Mouse (Mus musculus) adrenal gland, postnatal 14 days (tissue): ENCODE data around the gene Banf2. TPM values are rescaled to one million over a fixed set of nuclear protein-coding genes. Genes with fewer than 3 reads are reported as not detected.

ENCODE experiments used
- DNase-seq: peaks from one replicate; pipeline ENCODE4 v3.0.0; 2021; ENCODE audit warnings: mixed read lengths
- total RNA-seq: library from RNA; stranded (reverse); gene quantifications from 2 replicates; pipeline ENCODE4 v1.2.3, GENCODE M21; 2021

The Banf2 gene
- total RNA-seq, 1 experiment from 2014 or later = not detected

DNA sequence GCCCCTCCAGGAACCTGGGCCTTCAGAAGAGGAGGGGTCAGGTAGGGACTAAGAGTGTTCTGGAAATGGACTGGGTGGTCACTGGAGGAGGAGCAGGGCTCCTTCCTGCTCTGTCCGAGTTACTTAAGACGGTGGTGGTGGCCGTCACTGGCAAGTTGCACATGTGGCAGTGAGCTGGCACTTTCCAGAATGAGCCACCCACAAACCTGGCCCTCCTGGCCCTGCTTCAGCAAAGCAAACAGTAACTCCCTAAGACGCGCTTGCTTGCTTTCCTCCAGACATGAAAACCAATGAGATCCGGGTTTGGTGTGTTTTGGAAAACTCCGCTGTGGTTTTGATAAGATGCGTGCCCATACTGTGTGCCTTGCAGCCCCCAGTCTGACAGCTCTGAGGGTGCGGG is 7.5 kb upstream of the Banf2 start:
- no peak for DNase-seq

DNA sequence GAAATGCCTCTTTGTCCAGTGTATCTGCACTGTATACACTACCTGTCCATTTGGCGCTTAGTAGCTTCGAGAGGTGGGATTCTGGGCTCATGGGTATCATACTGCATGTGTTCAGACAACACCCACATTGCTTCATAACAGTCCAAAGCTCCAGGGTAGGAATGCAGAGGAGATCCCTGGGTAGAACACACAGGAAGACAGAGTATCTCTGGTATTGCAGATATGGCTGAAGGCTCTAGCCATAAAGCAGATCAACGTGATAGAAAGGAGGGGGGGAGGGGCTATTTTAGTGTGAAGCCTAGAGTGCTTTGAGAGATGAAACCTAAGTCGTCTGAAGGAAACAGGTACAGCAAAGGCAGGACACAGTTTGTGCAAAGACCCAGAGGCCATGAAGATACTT is 6.4 kb upstream of the Banf2 start:
- DNase-seq = no peak

DNA sequence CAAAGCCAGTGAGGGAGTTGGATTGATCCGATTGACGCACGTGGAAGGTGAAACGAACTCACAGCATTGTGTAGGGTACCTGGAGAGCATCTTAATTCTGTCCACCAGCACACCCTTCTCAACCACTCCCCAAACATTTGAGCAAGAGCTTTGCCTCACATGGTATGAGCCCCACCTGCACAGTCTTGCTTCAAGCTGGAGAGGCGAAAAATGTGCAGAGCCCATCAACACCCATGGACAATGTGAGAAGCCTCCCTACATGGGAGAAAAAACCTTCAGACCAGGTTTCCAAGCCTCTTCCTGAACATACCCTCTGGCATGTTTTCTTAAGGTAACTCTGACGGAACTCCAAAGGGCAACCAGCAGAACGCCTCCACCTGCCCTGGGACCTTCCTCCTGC is 2.1 kb upstream of the Banf2 start:
- DNase-seq = no peak

DNA sequence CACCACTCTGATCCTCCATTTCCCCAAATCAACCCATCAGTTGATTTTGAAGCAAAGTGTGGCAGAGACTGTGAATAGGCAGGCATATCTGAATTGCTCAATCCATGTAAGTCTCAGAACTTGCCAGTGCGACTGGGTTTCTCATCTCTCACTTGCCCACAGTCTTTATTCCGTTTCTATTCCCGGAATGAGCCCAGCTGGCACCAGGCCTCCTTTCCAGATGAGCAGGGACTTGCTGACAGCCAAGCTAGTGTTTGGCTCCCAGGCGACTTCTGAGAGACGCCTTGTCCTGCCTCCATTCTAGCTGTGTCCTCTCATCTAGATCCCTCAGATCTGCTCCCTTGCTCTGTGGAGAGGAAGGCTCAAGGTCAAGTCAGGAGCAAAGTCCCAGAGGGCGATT is 11.9 kb downstream of the Banf2 start:
- peak; percentile 36 for DNase-seq

DNA sequence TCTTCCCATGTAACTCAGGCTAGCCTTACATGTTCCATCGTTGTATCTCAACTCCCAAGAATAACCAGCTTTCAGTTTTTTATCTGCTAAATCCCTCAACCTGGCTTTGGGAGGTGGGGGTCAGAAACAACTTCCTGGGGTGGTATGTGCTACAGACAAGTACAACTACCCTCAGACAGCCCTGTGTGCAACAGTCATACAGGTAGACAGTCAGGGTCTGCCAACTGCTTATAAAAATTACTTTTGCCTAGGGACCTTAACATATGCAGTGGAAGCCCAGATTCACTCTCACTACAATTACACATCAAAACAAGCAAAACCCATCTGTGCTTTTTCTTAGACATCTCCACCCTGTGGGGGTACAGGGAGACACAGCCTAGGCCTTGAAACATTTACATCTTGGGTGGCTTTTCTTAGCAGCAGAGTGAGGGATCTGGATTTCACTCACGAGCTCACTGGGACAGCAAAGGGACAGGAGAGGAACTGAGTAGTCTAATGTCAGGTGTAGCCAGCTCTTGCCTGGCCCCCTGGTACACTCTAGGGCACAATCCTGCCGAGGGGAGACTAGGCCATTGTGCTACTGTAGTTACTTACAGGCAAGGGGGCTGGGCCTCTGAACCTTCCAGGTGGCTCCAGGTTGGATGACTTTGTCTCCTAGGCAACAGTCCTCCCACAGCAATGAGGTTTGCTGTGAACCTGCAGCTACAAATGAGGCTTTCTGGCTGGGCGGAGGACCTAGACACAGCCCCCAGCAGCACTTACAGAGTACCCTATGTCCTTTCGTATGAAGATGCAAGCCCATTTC is 13.1 kb downstream of the Banf2 start:
- DNase-seq = no peak

DNA sequence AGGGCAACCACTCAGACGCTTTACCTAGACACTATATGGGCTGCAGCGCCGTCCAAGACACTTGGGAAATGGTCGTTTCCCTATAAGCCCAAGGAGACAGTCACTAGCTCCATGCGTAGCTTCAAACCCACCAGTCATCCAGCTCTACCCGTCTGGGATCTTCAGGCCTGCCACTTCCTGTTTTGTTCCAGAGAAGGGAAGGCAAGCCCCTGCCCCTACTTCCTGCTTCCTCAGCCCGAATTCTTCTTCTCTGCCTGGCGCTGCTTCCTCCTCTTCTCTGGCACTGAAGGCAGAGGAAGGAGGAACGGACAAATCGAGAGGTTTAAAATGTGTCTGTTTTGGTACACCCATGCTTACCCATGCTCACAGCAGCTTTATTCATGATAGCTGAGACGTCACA is 14.1 kb downstream of the Banf2 start:
- DNase-seq = no peak

DNA sequence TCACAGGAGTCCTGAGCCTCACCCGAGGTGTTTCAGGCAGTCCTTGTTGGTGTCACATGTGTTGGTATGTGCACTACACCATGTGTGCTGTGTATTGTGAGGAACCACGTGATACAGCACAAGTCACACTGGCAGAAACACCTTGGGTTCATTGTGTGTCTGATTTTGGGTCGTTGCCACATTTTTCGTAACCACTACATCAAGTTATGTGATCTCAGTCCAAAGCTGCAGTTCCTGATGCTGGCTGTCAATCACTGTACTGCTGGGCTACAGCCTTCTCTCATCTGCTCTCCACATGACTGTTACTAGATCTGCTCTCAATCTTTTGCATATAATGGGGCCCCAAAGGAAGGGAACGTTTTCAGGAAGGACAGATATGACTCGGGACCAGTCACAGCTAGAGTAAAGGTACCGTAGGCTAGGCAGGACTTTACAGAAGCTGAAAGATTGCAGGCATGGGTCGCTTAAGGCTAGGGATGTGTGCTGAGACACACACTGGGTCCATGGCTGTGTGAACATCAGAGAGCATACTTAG is 17.4 kb downstream of the Banf2 start:
- no peak for DNase-seq

DNA sequence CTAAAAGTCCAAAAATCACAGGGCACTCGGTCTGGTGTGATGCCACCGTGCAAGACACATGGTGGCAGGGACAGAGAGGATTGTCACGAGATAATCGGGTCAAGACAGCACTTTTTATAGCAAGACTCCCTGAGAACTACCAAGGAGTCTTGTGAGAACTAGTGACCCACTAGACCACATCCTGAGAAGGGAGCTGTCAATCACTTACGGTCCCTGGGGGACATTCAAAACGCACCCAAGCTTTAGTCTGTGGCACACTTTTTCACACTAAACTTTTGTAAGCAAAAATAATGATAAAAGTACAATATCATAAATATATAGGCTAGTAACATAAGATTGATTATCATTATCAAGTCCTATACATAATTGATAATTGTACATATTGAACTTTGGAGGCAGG is 18.0 kb downstream of the Banf2 start:
- no peak for DNase-seq

DNA sequence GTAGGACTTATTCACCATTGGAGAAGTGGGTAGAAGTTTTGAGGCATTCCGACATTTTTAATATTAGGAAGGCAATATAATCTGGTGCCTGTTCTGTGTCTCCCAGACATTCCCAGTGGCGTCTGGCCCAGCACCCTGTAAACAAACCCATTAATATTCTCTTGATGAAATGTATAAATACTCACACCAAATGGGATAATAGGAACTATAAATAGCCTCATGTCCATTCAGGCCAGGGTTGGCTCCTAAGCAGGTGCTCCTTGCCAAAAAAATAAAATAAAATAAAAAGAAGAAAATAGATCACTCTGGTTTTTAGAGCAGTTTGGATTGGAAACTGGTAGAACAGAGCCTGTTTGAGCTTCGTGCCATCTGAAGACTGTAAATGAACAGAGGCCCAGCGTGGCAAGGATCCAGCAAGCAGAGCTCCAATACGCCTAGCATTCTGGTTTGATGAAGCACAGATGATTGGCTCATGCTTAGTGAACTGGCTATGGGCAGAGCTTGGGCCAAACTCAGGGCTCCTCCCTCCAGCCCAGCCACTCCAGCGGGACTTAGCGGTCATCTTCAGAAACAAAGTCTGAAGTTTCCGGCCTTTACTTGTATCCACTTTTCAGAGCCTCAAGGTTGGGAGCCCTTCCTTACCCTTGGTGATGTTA is 19.7 kb downstream of the Banf2 start:
- DNase-seq = peak; percentile 24

DNA sequence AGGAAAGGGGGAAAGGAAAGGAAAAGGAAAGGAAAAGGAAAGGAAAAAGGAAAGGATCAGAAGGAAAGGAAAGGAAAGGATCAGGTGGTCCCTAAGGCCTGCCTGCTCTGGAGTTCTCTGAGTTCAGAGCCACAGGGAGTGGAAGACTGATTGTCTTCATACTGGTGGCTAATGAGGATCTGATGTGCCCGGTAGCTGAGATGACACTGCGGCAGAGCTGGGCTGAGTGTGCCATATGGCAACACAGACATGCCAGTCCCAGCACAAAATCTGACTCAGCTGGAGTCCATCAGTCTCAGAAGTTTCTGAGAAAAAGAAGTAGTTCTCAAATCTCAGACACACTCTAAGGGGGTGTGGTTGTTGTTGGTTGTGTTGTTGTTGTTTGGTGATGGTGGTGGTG is 24.9 kb downstream of the Banf2 start:
- DNase-seq = no peak

DNA sequence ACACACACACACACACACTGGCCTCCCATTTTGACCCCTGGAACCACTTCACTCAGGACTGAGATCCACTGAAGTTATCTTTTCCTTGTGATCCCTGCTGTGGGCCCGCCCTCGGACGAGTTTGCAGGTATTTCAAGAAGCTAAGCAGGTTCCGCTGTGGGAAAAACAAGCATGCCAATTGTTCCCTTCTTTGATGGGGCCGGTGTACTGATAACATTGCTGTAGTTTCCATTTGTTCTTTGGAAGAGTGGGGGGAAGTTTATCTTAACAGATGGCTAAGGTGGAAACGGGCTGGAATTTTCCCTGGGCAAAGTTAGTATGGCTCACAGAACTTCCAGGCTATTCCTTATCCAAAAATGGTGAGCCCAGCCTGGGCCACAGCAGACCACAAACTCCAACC is 28.8 kb downstream of the Banf2 start:
- no peak for DNase-seq

DNA sequence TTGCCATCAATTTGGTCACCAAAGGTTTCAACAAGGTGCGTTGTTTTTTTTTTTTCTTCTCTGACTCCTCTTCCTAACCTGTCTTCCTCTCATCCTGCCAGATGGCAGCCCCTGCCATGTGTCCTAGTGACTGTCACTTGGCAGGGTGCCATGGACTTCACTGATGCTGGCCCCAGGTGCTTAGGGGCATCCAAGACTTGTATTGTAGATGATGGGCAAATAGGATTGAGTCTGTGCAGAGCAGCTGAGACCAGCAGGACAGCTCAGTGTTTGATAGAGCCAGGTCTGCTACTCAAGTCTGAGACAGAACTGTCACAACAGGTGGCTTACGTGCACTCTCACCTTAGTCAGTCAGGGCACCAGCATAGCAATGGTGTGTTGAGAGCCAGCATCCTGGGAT is 32.6 kb downstream of the Banf2 start:
- DNase-seq = no peak

DNA sequence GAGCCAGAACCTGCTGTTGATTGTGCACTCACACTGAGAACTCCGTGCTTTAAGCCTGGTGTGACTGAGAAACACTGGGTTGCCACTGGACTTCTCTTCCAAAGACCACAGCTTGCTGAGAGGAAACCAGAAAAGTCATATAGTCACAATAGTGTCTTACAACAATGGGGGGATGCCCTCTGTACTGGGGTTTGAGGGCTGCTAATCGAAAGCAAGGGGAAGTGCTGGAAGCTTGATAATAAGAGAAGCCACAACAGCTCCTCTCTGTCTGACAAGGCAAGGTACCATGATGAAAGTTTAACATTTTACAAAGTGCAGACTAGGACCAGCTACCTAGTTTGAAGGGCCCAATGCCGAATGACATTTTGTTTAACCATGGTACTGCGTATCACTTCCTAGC is 36.8 kb downstream of the Banf2 start:
- no peak for DNase-seq

DNA sequence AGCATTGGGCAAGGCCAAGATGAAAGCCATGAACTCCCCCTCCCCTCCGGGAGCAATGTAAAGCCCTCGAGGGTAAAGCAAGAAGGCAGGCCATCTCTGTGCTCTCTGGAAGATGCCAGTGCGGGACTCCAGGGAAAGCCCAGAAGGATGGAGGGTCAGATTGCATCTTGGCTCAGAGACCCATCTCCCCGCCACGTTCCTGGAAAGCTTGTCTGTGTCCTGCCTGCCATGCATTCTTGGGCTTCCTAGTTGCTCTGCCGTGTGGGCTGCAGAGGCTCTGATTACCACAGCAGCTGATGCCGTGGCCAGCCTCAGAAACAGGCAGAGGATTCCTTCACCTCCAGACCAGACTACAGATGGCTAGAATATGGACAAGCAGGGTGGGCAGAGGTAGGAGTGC is 37.6 kb downstream of the Banf2 start:
- DNase-seq = no peak

DNA sequence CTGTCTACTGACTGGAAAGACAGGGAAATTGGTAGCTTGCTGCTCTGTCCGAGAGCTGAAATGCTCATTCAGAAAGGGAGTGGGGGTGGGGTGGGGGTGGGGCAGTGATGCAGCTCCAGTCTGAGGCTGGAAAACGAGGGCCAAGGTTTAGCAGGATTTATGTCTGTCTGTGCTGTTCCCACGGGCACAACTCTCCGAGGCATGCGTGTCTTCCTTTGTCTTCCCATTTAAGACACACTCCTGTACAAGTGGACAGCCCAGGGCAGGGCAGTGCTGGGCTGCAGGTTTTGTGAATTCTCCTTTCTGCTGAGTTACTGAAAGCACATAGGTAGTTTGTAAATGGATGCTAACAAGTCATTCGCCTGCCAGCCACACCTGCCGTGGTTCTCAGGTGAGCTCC is 39.8 kb downstream of the Banf2 start:
- DNase-seq = no peak

DNA sequence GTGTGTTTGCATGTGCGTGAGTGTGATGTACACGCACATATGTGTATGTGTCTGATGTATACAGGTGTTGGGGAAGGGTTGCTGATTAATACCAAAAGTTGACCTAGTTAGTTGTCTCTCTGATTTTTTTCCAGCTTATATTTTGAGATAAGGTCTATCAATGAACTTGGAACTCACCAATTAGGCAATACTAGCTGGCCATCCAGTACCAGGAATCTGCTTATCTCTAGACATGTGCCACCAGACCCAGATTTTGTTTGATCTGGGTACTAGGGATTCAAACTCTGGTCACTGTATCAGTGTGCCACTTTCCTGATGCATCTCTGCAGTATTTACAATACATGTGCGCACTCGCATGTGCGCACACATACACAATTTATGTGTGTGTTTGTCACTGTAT is 41.2 kb downstream of the Banf2 start:
- DNase-seq = no peak

DNA sequence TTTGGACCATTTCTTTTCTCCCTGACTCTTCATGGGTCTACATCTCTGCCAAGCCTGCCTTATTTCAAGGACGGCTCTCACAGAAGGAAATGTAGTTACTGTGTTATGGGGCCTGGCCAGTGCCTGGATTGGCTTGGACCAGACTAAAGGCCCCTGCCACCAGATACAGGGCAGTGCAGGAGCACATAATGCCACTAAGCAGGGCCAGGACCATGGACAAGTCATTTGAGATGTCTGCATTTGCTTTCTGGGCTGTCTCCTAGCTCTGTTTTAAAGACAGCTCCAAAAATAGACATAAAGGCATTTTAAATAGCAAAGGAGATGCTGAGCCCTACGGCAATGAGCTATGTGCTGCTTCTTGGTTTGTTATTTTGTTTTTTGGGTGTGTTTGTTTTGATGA is 43.8 kb downstream of the Banf2 start:
- peak; percentile 34 for DNase-seq

DNA sequence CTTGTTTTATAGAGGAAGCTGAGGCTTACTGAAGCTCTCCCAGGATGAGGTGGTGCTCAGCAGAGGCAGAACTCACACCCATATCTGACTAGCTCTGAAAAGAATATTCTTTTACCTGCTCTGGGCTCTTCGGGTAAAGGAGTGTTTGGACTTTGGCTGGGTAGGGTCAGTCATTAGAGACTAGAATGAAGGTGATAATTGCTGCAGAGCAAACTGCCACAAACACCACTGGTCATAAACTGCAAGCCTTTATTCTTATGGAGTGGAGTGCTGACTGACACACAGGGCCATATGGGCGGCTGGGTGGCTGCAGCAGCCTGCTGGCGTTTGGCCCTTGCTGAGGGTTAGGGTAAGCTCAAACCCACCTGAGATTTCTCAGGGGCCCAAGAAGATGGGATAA is 46.0 kb downstream of the Banf2 start:
- no peak for DNase-seq

DNA sequence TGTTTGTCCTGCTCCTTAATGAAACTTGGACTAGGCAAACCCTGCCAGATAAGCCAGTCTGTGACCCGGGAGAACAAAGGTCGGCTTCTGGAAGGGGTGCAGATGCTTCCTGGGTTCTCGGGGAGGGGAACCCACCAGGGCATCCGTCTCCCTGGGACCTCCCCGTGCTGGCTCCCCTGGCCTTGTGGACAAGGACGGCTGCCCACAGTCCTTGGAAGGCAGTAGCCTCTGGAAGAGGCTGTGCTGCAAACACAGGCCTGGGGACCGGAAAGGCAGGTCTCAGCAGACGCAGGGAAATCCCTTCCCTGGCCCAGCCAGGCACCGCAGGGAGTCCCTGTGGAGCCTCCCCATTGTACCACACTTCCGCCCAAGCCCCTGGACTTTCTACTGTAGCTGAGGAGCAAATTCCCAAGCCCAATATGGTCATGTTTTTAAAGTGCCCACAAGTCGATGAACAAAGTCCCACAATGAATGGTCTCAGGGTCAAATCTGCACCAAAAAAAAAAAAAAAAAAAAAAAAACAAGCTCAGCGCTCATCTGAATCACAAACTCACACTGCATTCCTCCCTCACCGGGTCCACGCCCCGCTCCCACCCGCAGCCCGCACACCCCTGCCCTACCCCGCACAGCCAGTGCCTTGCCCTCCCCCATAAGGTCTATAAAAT is 53.5 kb downstream of the Banf2 start:
- DNase-seq = peak; percentile 69

DNA sequence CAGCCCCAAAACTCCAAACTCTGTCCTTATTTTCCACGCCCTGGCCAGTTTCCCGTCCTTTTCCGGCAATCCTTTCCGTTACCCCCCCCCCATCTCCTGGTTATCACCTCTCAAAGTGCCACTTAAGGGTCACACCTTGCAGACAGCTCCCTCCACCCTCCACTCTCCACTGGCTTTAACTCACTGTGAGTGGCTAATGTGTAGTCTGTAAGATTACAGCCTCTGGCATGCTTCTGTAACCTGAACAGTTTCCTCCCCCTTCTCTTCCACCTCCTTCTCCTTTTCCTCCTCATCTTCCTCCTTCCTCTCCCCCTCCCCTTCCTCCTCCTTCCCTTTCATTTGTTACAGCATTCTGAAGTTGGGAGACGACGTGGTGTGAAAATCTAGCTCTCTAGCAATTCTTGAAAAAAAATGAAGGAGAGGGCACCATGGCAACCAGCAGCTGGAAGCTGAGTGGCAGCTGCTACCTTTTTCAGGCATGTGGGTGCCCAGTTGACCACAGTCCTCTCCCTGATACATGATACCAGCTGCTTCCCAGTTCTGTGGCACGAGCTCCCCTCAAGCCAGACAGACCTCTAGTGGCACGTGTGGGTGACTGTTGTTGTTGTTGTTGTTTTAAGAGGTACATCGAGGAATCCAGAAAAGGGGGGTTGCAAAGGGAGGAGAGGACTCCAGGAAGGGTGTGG is 55.2 kb downstream of the Banf2 start:
- DNase-seq = no peak

DNA sequence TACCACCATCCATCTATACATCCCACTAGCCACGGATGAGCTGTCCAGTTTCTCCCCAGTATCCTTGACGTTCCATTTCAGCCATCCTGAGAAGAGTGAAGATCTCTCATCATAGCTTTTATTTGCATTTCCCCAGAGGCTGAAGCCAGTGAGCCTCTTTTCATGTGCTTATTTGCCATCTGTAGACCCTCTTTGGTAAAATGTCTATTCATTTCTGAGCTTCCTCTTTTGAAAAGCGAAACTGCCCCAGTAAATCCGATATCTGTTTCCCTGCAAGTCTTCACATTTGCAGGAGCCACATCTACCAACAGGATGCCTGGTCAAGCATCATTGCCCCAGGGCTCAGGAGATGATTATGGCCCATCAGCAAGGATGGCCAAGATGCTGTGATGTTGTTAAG is 59.9 kb downstream of the Banf2 start:
- no peak for DNase-seq

DNA sequence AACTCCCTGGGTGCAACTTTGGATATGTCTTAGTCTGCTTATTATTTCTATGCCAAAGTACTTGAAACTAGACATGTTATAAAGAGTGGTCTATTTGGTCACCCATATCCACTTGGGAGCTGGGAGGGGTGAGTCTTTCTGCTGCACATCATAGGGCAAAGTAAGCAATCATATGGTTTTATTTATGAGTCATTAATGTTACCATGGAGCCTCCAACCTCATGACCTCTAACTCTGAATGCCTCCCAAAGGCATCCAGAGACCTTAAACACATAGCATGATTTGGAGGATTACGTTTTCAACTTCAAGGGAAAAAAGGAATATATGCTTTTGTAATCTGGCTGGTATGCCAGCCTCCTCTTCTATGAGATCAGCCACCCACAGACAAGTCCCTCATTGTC is 61.9 kb downstream of the Banf2 start:
- no peak for DNase-seq

DNA sequence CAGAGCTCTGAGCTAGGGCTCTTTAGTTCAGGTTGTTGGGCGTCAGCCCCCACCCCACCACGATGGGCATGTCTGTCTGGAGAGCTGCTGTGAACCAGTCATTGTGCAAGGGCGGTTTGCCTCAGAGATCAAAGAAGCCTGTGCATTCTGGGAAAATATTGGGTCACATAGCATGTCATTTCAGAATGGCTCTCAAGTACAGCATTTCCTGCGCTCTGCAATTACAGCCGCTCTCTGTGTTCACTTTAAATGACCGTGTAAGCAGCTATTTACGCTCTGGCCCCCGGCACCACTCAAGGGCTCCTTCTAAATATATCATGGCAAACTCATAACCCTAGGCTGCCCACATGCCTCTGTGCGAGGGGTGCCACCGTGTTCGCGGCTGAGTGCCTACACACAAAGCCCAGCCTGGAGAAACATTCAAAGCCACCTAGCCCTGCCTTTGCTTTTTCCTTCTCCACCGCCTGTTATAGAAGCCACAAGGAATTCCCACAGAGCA is 68.7 kb downstream of the Banf2 start:
- no peak for DNase-seq
